Mouse (Mus musculus) c-Kit-positive CD71-positive TER-119-negative erythroid progenitor cells, embryonic 14.5 days (primary cell): ENCODE measurements at regions not wholly inside any gene's neighbourhood (a gene's known extent, or its start where the extent isn't known, plus 50 kb on each side); places are given as distances from the start of the nearest gene placed in this dataset.
"Not testable (repeated sequence)": the region's sequence is repeated elsewhere in the genome, so short reads cannot be mapped to it uniquely, and the experiment has no call there.

Experiments used
- DNase-seq: peaks from one replicate; pipeline ENCODE4 v3.0.0-alpha.2; 2013; ENCODE audit warnings: low read depth

- no peak for DNase-seq
Measured at GRCm38 (mm10) chr10:111637084-111637735, 131.1 kb downstream of the Phlda1 start.

- no peak for DNase-seq
Measured at GRCm38 (mm10) chr10:111639866-111640265, 133.8 kb downstream of the Phlda1 start.

GRCm38 (mm10) chr10:111642683-111643082 lies 136.6 kb downstream of the Phlda1 start:
- DNase-seq = no peak

GRCm38 (mm10) chr10:111653773-111654172 lies 147.7 kb downstream of the Phlda1 start:
- DNase-seq = not testable (repeated sequence)

- no peak for DNase-seq
Measured at GRCm38 (mm10) chr10:111654364-111655226, 148.5 kb downstream of the Phlda1 start.

GRCm38 (mm10) chr10:111658828-111659227 lies 152.7 kb downstream of the Phlda1 start:
- DNase-seq = no peak

- no peak for DNase-seq
Measured at GRCm38 (mm10) chr10:111662665-111663064, 156.6 kb downstream of the Phlda1 start.

- DNase-seq = no peak
Measured at GRCm38 (mm10) chr10:111665834-111666233, 159.7 kb downstream of the Phlda1 start.

GRCm38 (mm10) chr10:111666963-111667362 lies 160.9 kb downstream of the Phlda1 start:
- DNase-seq = no peak

GRCm38 (mm10) chr10:111668639-111669038 lies 162.6 kb downstream of the Phlda1 start:
- DNase-seq = no peak

- no peak for DNase-seq
Measured at GRCm38 (mm10) chr10:111669658-111670057, 163.6 kb downstream of the Phlda1 start.

- no peak for DNase-seq
Measured at GRCm38 (mm10) chr10:111670666-111671065, 164.6 kb downstream of the Phlda1 start.

GRCm38 (mm10) chr10:111672454-111673316 lies 166.6 kb downstream of the Phlda1 start:
- no peak for DNase-seq

GRCm38 (mm10) chr10:111673317-111673610 lies 167.2 kb downstream of the Phlda1 start:
- no peak for DNase-seq

- DNase-seq = no peak
Measured at GRCm38 (mm10) chr10:111676255-111676654, 170.2 kb downstream of the Phlda1 start.

GRCm38 (mm10) chr10:111680919-111681318 lies 174.8 kb downstream of the Phlda1 start:
- DNase-seq = no peak

- DNase-seq = no peak
Measured at GRCm38 (mm10) chr10:111684409-111685346, 178.6 kb downstream of the Phlda1 start.

- no peak for DNase-seq
Measured at GRCm38 (mm10) chr10:111686585-111686984, 180.5 kb downstream of the Phlda1 start.

- no peak for DNase-seq
Measured at GRCm38 (mm10) chr10:111689587-111689986, 183.5 kb downstream of the Phlda1 start.

GRCm38 (mm10) chr10:111693762-111694161 lies 187.7 kb downstream of the Phlda1 start:
- DNase-seq = no peak
